Mouse (Mus musculus): ENCODE measurements around the gene Timm17a. TPM values are rescaled to one million over a fixed set of nuclear protein-coding genes. Genes with fewer than 3 reads are reported as not detected.
A peak's percentile ranks its signal among the peaks of the same experiment; 100 is the strongest.

The Timm17a gene
- polyA plus RNA-seq, 1 experiment, result 0.24 TPM

DNA sequence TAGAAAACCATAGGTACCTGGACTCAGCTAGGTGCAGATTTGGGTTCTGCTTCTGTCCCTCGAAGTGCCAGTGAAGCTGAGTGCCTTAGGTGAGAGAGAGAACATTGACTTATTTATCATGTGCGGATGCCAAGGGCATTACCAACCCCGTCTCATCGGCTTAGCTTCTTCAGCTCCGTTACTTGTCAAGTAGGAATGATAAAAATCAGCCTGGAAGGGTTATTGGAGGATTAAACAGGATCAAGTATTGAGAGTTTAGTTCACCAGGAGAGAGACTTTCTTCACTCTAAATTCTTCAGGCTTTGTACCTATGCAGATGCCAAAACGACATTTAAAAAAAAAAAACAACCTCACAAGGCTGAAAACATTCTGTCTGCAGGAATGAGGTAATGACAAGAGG lies 17.0 kb upstream of the Timm17a start:
- Histone ChIP-seq H3K36me3 (ENCODE audit: control insufficient read depth) (no peaks in the 10 kb centered on the region), H3K27me3 (ENCODE audit: control insufficient read depth) (no peaks in the 10 kb centered on the region; the same call in 1 of the 2 replicates)

DNA sequence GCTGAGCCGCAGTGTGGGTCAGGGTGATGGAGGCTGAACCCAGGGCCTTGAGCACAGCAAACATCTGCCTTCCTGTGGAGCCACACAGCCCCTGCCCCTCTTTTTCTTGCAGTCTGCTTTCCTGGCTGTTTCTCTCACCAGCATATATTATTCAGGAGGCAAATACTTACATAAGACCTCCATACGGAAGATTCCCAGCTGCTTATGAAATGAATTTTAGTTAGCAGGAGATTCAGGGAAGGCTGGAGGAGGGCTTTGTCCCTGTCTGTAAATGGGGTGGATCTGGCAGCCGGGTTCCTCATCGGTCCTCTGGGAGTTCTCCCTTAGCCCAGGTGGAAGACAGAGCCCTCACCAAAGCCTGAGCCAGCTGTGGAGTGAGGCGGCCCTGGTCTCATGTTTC lies 14.8 kb upstream of the Timm17a start:
- Histone ChIP-seq H3K9me3 (ENCODE audit: control insufficient read depth, low read length) (no peaks in the 10 kb centered on the region), H3K4me1 (ENCODE audit: control insufficient read depth) (no peaks in the 10 kb centered on the region), H3K4me3 (replicated peaks) (no peak overlapping the region), H3K36me3 (ENCODE audit: control insufficient read depth) (no peaks in the 10 kb centered on the region), H3K27me3 (ENCODE audit: control insufficient read depth) (peaks cover 12% of the 10 kb centered on the region)
- no peak for TF ChIP-seq TAL1 (IDR thresholded peaks at IDR 0.05; ENCODE audit: low read length)
- no peak for TF ChIP-seq GATA1 (IDR thresholded peaks at IDR 0.05; ENCODE audit: low read length)

More for the DNA sequence above, 17.0 kb upstream of the Timm17a start:
- Histone ChIP-seq H3K4me1 (ENCODE audit: control insufficient read depth) (no peaks in the 10 kb centered on the region), H3K4me3 (replicated peaks) (no peak overlapping the region), H3K9me3 (ENCODE audit: control insufficient read depth, low read length) (no peaks in the 10 kb centered on the region)
- TF ChIP-seq TAL1 (IDR thresholded peaks at IDR 0.05; ENCODE audit: low read length) (no peak), GATA1 (IDR thresholded peaks at IDR 0.05; ENCODE audit: low read length) (no peak)

DNA sequence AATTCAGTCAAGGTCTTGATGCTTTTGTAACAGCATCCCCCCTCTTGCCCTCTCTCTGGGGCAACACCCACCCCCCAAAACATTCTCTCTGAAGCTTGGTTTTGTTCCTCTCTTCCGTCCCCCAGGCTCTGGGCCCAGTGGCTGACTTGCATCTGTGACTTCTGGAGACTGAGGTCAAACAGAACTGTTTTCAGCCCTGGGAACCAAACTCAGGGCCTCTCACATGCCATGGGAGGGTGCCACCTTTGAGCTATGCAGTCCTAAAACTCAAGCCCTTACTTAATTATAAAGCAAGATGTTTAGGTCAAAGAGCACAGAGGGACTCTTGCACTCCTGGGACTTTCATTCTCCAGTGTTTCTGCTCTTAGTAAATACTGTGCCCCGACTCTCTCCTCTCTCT lies 12.4 kb upstream of the Timm17a start:
- no peaks in the 10 kb centered on the region for H3K4me1 ChIP-seq (ENCODE audit: control insufficient read depth)
- no peaks in the 10 kb centered on the region for H3K9me3 ChIP-seq (ENCODE audit: control insufficient read depth, low read length)
- peaks cover 15% of the 10 kb centered on the region for H3K27me3 ChIP-seq (ENCODE audit: control insufficient read depth)
- H3K36me3 ChIP-seq (ENCODE audit: control insufficient read depth), result no peaks in the 10 kb centered on the region
- no peak for TF ChIP-seq TAL1 (IDR thresholded peaks at IDR 0.05; ENCODE audit: low read length)
- TF ChIP-seq GATA1 (IDR thresholded peaks at IDR 0.05; ENCODE audit: low read length), result no peak
- no peak overlapping the region for H3K4me3 ChIP-seq (replicated peaks)

DNA sequence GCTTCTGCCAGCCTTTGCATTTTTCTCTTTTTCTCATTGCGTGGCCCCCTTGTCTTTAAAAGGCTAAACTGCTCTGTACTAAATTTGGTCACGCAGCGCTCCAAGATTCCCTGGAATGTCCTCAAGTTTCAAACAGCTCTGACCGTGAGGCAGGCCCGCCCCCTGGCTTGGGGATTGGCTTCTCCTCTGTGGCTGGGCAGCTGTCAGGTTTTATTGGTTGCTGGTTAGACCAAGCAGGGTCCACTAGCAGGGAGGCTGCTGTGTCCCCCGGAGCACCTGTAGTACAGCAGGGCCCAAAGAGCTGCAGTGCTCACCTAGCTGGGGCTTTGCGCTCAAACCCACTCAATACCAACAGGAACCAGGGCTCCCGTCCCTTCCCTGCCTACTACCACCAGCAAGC lies 11.0 kb upstream of the Timm17a start, which contains the start of gene Lmod1:
Lmod1 (plus strand) TSS at position 237 of the 400 bp plus-strand sequence.
- H3K4me3 ChIP-seq (replicated peaks), result no peak within 1 kb of the TSS
- no peaks in the 10 kb centered on the region for H3K36me3 ChIP-seq (ENCODE audit: control insufficient read depth)
- H3K9me3 ChIP-seq (ENCODE audit: control insufficient read depth, low read length), result no peaks in the 10 kb centered on the region
- no peaks in the 10 kb centered on the region for H3K4me1 ChIP-seq (ENCODE audit: control insufficient read depth)
- peaks cover 20% of the 10 kb centered on the region for H3K27me3 ChIP-seq (ENCODE audit: control insufficient read depth)
- TF ChIP-seq GATA1 (IDR thresholded peaks at IDR 0.05; ENCODE audit: low read length) (no peak), TAL1 (IDR thresholded peaks at IDR 0.05; ENCODE audit: low read length) (no peak)

DNA sequence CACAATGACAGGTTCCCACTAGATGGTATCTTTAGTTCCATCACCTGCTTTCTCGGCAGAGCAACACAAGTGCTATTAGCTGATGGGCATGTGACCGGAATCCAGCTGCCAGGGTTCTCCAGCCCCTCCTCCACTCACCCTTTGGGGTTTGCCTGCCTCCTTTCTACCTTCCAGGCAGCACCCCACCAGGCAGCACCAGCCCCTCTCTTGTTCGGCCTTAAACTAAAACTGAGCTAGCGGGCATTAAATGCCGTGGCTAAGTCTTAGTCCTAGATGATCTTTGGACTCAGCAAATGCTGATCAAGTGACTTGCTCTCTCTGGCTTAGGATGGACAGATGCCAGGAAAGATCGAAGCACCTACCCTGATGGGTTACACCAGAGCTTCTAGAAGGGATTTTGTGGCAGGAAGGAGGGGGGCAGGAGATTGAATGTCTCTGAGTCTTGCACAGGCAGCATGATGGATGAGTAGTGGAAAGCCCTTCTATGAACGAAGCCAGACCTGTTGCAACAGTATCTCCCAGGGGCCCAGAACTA lies 9.9 kb upstream of the Timm17a start:
- H3K9me3 ChIP-seq (ENCODE audit: control insufficient read depth, low read length), result no peaks in the 10 kb centered on the region
- no peaks in the 10 kb centered on the region for H3K36me3 ChIP-seq (ENCODE audit: control insufficient read depth)
- peaks cover 20% of the 10 kb centered on the region for H3K27me3 ChIP-seq (ENCODE audit: control insufficient read depth)
- no peak overlapping the region for H3K4me3 ChIP-seq (replicated peaks)
- no peak for TF ChIP-seq GATA1 (IDR thresholded peaks at IDR 0.05; ENCODE audit: low read length)
- no peak for TF ChIP-seq TAL1 (IDR thresholded peaks at IDR 0.05; ENCODE audit: low read length)
- H3K4me1 ChIP-seq (ENCODE audit: control insufficient read depth), result no peaks in the 10 kb centered on the region

DNA sequence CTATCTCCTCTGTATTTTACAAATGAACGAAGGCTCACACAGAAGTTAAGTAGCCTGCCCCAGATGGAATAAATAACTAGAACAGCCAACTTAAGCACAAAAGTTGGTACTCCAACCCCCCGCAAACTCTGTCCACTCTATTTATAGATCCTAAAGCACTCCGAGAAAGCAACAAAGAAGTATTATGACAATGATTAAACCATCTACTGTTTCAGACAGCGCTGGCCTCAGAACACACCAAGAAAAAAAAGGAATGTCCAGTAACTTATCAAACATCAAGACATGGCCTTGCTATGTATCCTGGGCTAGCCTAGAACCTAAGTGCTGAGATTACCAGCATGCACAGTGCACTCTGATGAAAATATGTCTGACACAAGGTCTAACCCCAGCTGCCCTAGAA lies 1.4 kb downstream of the Timm17a start:
- H3K36me3 ChIP-seq (ENCODE audit: control insufficient read depth), result peaks cover 26% of the 10 kb centered on the region
- no peaks in the 10 kb centered on the region for H3K9me3 ChIP-seq (ENCODE audit: control insufficient read depth, low read length)
- TF ChIP-seq GATA1 (IDR thresholded peaks at IDR 0.05; ENCODE audit: low read length), result no peak
- no peak for TF ChIP-seq TAL1 (IDR thresholded peaks at IDR 0.05; ENCODE audit: low read length)
- H3K4me1 ChIP-seq (ENCODE audit: control insufficient read depth), result peaks cover 29% of the 10 kb centered on the region
- H3K27me3 ChIP-seq (ENCODE audit: control insufficient read depth), result peaks cover 3% of the 10 kb centered on the region; the same call in 1 of the 2 replicates
- peak overlapping the region; percentile 70 for H3K4me3 ChIP-seq (replicated peaks)

DNA sequence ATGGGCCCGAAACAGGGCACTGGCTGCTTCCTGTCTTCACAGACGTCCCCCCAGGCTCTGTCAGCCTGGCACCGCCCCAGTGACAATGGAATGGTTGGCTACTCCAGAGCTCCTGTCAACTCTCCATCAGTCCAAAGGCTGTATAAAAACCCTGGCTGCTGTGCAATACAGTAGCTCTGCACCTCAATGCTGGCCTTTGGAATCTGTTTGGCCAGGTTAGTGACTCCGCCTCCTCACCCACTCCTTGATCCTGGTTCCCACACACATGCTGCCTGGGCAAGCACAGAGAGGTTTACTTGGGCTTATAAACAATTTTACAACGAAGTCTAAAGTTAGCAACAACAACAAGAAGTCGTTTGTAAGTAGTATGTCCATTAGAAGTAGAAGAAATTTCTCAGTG lies 2.2 kb downstream of the Timm17a start:
- Histone ChIP-seq H3K4me1 (ENCODE audit: control insufficient read depth) (peaks cover 29% of the 10 kb centered on the region), H3K4me3 (replicated peaks) (no peak overlapping the region), H3K36me3 (ENCODE audit: control insufficient read depth) (peaks cover 29% of the 10 kb centered on the region), H3K27me3 (ENCODE audit: control insufficient read depth) (peaks cover under 1% of the 10 kb centered on the region; the same call in 1 of the 2 replicates), H3K9me3 (ENCODE audit: control insufficient read depth, low read length) (no peaks in the 10 kb centered on the region)
- no peak for TF ChIP-seq GATA1 (IDR thresholded peaks at IDR 0.05; ENCODE audit: low read length)
- no peak for TF ChIP-seq TAL1 (IDR thresholded peaks at IDR 0.05; ENCODE audit: low read length)

DNA sequence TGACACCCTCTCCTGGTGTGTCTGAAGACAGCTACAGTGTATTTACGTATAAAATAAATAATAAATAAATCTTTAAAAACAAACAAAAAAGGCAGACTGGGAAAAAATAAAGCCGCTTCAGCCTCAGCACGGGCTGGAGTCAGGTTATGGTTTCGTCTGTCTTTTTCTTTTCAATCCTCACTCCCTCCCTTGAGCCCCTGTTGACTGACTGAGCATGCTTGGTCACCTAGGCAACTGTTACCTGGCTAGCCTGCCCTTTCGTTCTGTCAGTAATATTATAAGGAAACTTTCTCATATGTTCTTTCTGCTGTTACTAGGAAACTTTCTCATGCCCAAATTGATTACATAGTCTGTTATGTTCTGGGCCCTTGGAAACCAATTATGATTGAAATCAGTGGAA lies 22.7 kb downstream of the Timm17a start:
- Histone ChIP-seq H3K27me3 (ENCODE audit: control insufficient read depth) (no peaks in the 10 kb centered on the region), H3K4me1 (ENCODE audit: control insufficient read depth) (peaks cover 2% of the 10 kb centered on the region; the same call in 1 of the 2 replicates), H3K4me3 (replicated peaks) (no peak overlapping the region), H3K9me3 (ENCODE audit: control insufficient read depth, low read length) (no peaks in the 10 kb centered on the region), H3K36me3 (ENCODE audit: control insufficient read depth) (peaks cover 10% of the 10 kb centered on the region)
- no peak for TF ChIP-seq GATA1 (IDR thresholded peaks at IDR 0.05; ENCODE audit: low read length)
- no peak for TF ChIP-seq TAL1 (IDR thresholded peaks at IDR 0.05; ENCODE audit: low read length)

DNA sequence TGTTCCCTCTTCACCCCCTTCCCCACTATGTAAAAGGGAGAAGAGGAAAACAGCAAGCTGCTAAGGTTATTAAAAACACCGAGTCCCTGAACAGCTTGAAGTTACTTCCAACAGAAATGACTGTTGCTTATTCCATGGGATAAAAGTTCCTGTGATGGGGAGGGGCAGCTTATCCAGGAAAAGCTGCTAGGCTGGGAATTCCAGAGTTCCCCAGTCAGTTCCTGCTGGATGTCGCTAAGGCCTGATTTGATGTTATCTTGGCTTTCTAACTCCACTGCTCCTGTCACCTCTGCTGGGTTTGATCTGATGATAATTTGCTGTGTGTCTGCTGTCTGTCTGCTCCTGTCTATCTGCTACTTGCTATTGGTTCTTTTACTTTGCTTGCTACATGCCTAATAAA lies 27.3 kb downstream of the Timm17a start:
- peaks cover 25% of the 10 kb centered on the region for H3K27me3 ChIP-seq (ENCODE audit: control insufficient read depth)
- H3K4me1 ChIP-seq (ENCODE audit: control insufficient read depth), result peaks cover 14% of the 10 kb centered on the region
- no peak for TF ChIP-seq TAL1 (IDR thresholded peaks at IDR 0.05; ENCODE audit: low read length)
- TF ChIP-seq GATA1 (IDR thresholded peaks at IDR 0.05; ENCODE audit: low read length), result no peak
- no peaks in the 10 kb centered on the region for H3K36me3 ChIP-seq (ENCODE audit: control insufficient read depth)
- no peak overlapping the region for H3K4me3 ChIP-seq (replicated peaks)
- H3K9me3 ChIP-seq (ENCODE audit: control insufficient read depth, low read length), result no peaks in the 10 kb centered on the region

DNA sequence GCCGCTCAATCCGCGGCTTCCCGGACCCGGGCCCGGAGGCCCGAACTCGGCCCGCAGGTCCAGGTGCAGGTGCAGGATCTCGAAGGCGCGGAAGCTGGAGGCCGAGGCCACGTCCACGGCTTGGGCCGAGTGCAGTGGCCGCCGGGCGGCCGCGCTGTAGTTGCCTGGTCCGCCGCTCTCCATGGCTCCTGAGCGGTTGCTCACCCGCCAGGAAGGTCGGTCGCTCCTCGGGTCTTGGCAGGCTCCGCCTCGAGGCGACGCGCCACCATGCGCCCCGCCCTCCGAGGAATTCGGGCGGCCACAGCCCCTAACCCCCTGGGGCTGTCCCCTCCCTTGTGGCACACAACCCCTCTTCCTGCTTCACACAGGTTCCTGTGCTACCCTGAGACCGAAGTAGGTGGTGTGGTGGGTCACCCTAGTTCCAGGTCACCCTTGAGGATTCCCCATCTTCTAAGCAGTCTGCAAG lies 29.7 kb downstream of the Timm17a start, which contains the start of gene Rnpep:
Rnpep (minus strand) TSS at position 259 of the 466 bp plus-strand sequence.
- Histone ChIP-seq H3K9me3 (ENCODE audit: control insufficient read depth, low read length) (no peaks in the 10 kb centered on the region), H3K4me3 (replicated peaks) (peak within 1 kb of the TSS; percentile 66), H3K36me3 (ENCODE audit: control insufficient read depth) (no peaks in the 10 kb centered on the region), H3K4me1 (ENCODE audit: control insufficient read depth) (peaks cover 14% of the 10 kb centered on the region), H3K27me3 (ENCODE audit: control insufficient read depth) (peaks cover 25% of the 10 kb centered on the region)
- no peak for TF ChIP-seq GATA1 (IDR thresholded peaks at IDR 0.05; ENCODE audit: low read length)
- no peak for TF ChIP-seq TAL1 (IDR thresholded peaks at IDR 0.05; ENCODE audit: low read length)

All from erythroblast, embryonic 14.5 days (primary cell).